Mouse (Mus musculus): ENCODE results near the gene Atp1a4. TPM values are rescaled to one million over a fixed set of nuclear protein-coding genes. Genes with fewer than 3 reads are reported as not detected.
A peak's percentile ranks its signal among the peaks of the same experiment; 100 is the strongest.

Gene Atp1a4
- polyA plus RNA-seq (2015; fragmentation: Nextera tagmentation; extraction: Ambion mirVana): 0.06 TPM in 1 of 2 replicates, not detected in the other

GRCm38 (mm10) chr1:172258314-172258713 lies at the start of gene Atp1a4:
TSS of gene Atp1a4 (minus strand) at chr1:172258414.
- WGBS: 88% methylated on average over 6 of the region's 6 CpGs
- no peak for ATAC-seq (ENCODE audit: low FRiP score)
- H3K9me3 ChIP-seq: no peaks in the 10 kb centered on the region
- H3K4me1 ChIP-seq (replicated peaks): peaks cover 9% of the 10 kb centered on the region
- H3K4me2 ChIP-seq: no peak within 1 kb of the TSS
- H3K9ac ChIP-seq: no peak within 1 kb of the TSS
- H3K27me3 ChIP-seq: no peaks in the 10 kb centered on the region
- H3K4me3 ChIP-seq: no peak within 1 kb of the TSS
- no peaks in the 10 kb centered on the region for H3K36me3 ChIP-seq
- no peak within 1 kb of the TSS for H3K27ac ChIP-seq

GRCm38 (mm10) chr1:172307936-172308335 lies 49.7 kb upstream of the Atp1a4 start:
- Histone ChIP-seq H3K9ac (no peak overlapping the region), H3K4me1 (replicated peaks) (peaks cover 51% of the 10 kb centered on the region), H3K27me3 (no peaks in the 10 kb centered on the region), H3K4me2 (no peak overlapping the region), H3K27ac (peak overlapping the region; percentile 58), H3K9me3 (no peaks in the 10 kb centered on the region), H3K4me3 (no peak overlapping the region), H3K36me3 (no peaks in the 10 kb centered on the region)
- WGBS: 51% methylated on average over 10 of the region's 10 CpGs
- no peak for ATAC-seq (ENCODE audit: low FRiP score)

- Histone ChIP-seq H3K9ac (no peak overlapping the region), H3K27me3 (no peaks in the 10 kb centered on the region), H3K36me3 (no peaks in the 10 kb centered on the region), H3K27ac (no peak overlapping the region), H3K4me2 (no peak overlapping the region), H3K4me1 (replicated peaks) (peaks cover 54% of the 10 kb centered on the region), H3K9me3 (no peaks in the 10 kb centered on the region), H3K4me3 (no peak overlapping the region)
- ATAC-seq (ENCODE audit: low FRiP score): no peak
- WGBS: 70% methylated on average over 6 of the region's 6 CpGs
Measured at GRCm38 (mm10) chr1:172306885-172307284, 48.7 kb upstream of the Atp1a4 start.

GRCm38 (mm10) chr1:172306196-172306595 lies 48.0 kb upstream of the Atp1a4 start:
- Histone ChIP-seq H3K27ac (no peak overlapping the region), H3K4me3 (no peak overlapping the region), H3K4me2 (no peak overlapping the region), H3K9ac (no peak overlapping the region), H3K36me3 (no peaks in the 10 kb centered on the region), H3K9me3 (no peaks in the 10 kb centered on the region), H3K4me1 (replicated peaks) (peaks cover 54% of the 10 kb centered on the region), H3K27me3 (no peaks in the 10 kb centered on the region)
- WGBS: 76% methylated on average over 4 of the region's 4 CpGs
- no peak for ATAC-seq (ENCODE audit: low FRiP score)

- H3K36me3 ChIP-seq: no peaks in the 10 kb centered on the region
- H3K4me3 ChIP-seq: no peak overlapping the region
- no peak overlapping the region for H3K9ac ChIP-seq
- no peak overlapping the region for H3K4me2 ChIP-seq
- H3K4me1 ChIP-seq (replicated peaks): peaks cover 56% of the 10 kb centered on the region
- H3K27me3 ChIP-seq: no peaks in the 10 kb centered on the region
- no peak overlapping the region for H3K27ac ChIP-seq
- ATAC-seq (ENCODE audit: low FRiP score): no peak
- no peaks in the 10 kb centered on the region for H3K9me3 ChIP-seq
- 67% methylated on average over 3 of the region's 3 CpGs for WGBS
Measured at GRCm38 (mm10) chr1:172305635-172306034, 47.4 kb upstream of the Atp1a4 start.

- H3K36me3 ChIP-seq: no peaks in the 10 kb centered on the region
- 89% methylated on average over 2 of the region's 2 CpGs for WGBS
- ATAC-seq (ENCODE audit: low FRiP score): no peak
- H3K27me3 ChIP-seq: no peaks in the 10 kb centered on the region
- H3K4me2 ChIP-seq: no peak overlapping the region
- peaks cover 56% of the 10 kb centered on the region for H3K4me1 ChIP-seq (replicated peaks)
- no peak overlapping the region for H3K4me3 ChIP-seq
- H3K9me3 ChIP-seq: no peaks in the 10 kb centered on the region
- no peak overlapping the region for H3K9ac ChIP-seq
- no peak overlapping the region for H3K27ac ChIP-seq
Measured at GRCm38 (mm10) chr1:172305153-172305552, 46.9 kb upstream of the Atp1a4 start.

- no peaks in the 10 kb centered on the region for H3K9me3 ChIP-seq
- H3K4me2 ChIP-seq: no peak overlapping the region
- H3K36me3 ChIP-seq: no peaks in the 10 kb centered on the region
- no peak overlapping the region for H3K9ac ChIP-seq
- H3K4me1 ChIP-seq (replicated peaks): peaks cover 50% of the 10 kb centered on the region
- no peak for ATAC-seq (ENCODE audit: low FRiP score)
- WGBS: 81% methylated on average over 6 of the region's 6 CpGs
- no peaks in the 10 kb centered on the region for H3K27me3 ChIP-seq
- no peak overlapping the region for H3K4me3 ChIP-seq
- no peak overlapping the region for H3K27ac ChIP-seq
Measured at GRCm38 (mm10) chr1:172304443-172304842, 46.2 kb upstream of the Atp1a4 start.

- no peak overlapping the region for H3K27ac ChIP-seq
- H3K4me1 ChIP-seq (replicated peaks): peaks cover 43% of the 10 kb centered on the region
- WGBS: 8% methylated on average over 6 of the region's 6 CpGs
- H3K9me3 ChIP-seq: no peaks in the 10 kb centered on the region
- peaks cover 8% of the 10 kb centered on the region for H3K27me3 ChIP-seq
- no peak for ATAC-seq (ENCODE audit: low FRiP score)
- no peak overlapping the region for H3K4me3 ChIP-seq
- no peaks in the 10 kb centered on the region for H3K36me3 ChIP-seq
- no peak overlapping the region for H3K4me2 ChIP-seq
- H3K9ac ChIP-seq: no peak overlapping the region
Measured at GRCm38 (mm10) chr1:172302851-172303250, 44.6 kb upstream of the Atp1a4 start.

GRCm38 (mm10) chr1:172302311-172302710 lies 44.1 kb upstream of the Atp1a4 start:
- peaks cover 46% of the 10 kb centered on the region for H3K4me1 ChIP-seq (replicated peaks)
- WGBS: 53% methylated on average over 3 of the region's 3 CpGs

GRCm38 (mm10) chr1:172301180-172301579 lies 43.0 kb upstream of the Atp1a4 start:
- Histone ChIP-seq H3K9me3 (no peaks in the 10 kb centered on the region), H3K27ac (peak overlapping the region; percentile 14; the same call in 1 of the 2 replicates), H3K4me1 (replicated peaks) (peaks cover 45% of the 10 kb centered on the region), H3K4me3 (no peak overlapping the region), H3K36me3 (no peaks in the 10 kb centered on the region), H3K9ac (no peak overlapping the region), H3K4me2 (no peak overlapping the region), H3K27me3 (peaks cover 8% of the 10 kb centered on the region)
- 32% methylated on average over 12 of the region's 12 CpGs for WGBS
- peak; percentile 46 for ATAC-seq (ENCODE audit: low FRiP score)

More at GRCm38 (mm10) chr1:172302311-172302710, 44.1 kb upstream of the Atp1a4 start:
- H3K9me3 ChIP-seq: no peaks in the 10 kb centered on the region
- no peak overlapping the region for H3K4me2 ChIP-seq
- no peak overlapping the region for H3K27ac ChIP-seq
- H3K4me3 ChIP-seq: no peak overlapping the region
- no peak for ATAC-seq (ENCODE audit: low FRiP score)
- H3K27me3 ChIP-seq: peaks cover 8% of the 10 kb centered on the region
- H3K9ac ChIP-seq: no peak overlapping the region
- H3K36me3 ChIP-seq: no peaks in the 10 kb centered on the region

GRCm38 (mm10) chr1:172300247-172300646 lies 42.0 kb upstream of the Atp1a4 start:
- H3K36me3 ChIP-seq: no peaks in the 10 kb centered on the region
- H3K27me3 ChIP-seq: peaks cover 8% of the 10 kb centered on the region
- no peak overlapping the region for H3K4me2 ChIP-seq
- H3K9ac ChIP-seq: no peak overlapping the region
- ATAC-seq (ENCODE audit: low FRiP score): no peak
- 60% methylated on average over 5 of the region's 5 CpGs for WGBS
- peak overlapping the region; percentile 30; the same call in 1 of the 2 replicates for H3K27ac ChIP-seq
- H3K9me3 ChIP-seq: no peaks in the 10 kb centered on the region
- H3K4me3 ChIP-seq: no peak overlapping the region
- H3K4me1 ChIP-seq (replicated peaks): peaks cover 54% of the 10 kb centered on the region

- no peaks in the 10 kb centered on the region for H3K9me3 ChIP-seq
- H3K27me3 ChIP-seq: peaks cover 8% of the 10 kb centered on the region
- H3K27ac ChIP-seq: no peak overlapping the region
- ATAC-seq (ENCODE audit: low FRiP score): no peak
- no peak overlapping the region for H3K9ac ChIP-seq
- H3K4me1 ChIP-seq (replicated peaks): peaks cover 61% of the 10 kb centered on the region
- 58% methylated on average over 7 of the region's 7 CpGs for WGBS
- no peak overlapping the region for H3K4me2 ChIP-seq
- H3K36me3 ChIP-seq: no peaks in the 10 kb centered on the region
- no peak overlapping the region for H3K4me3 ChIP-seq
Measured at GRCm38 (mm10) chr1:172299528-172299927, 41.3 kb upstream of the Atp1a4 start.

All from hindbrain, embryonic 13.5 days (tissue).